Mouse (Mus musculus): ENCODE measurements at regions not wholly inside any gene's neighbourhood (a gene's known extent, or its start where the extent isn't known, plus 50 kb on each side); places are given as distances from the start of the nearest gene placed in this dataset.

DNA sequence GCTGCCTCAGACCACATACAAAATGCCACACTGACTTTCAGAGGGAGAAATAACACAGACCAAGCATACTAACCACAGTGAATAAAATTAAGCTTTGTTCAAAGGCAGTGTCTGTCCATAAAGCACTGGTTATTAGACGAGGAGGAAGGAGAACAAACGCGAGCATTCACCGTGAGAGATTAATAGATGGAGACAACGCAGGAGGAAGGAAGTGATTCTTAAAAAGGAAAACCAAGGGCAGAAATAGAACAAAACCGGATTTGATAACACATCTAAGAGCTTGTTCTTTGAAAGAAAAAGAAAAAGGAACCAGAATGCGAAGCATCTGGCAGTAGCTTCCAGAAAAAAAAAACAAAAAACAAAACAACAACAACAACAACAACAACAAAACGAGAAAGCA lies 86.3 kb upstream of the Irs2 start:
- DNase-seq (ENCODE audit: low read depth, low spot score): no peak

DNA sequence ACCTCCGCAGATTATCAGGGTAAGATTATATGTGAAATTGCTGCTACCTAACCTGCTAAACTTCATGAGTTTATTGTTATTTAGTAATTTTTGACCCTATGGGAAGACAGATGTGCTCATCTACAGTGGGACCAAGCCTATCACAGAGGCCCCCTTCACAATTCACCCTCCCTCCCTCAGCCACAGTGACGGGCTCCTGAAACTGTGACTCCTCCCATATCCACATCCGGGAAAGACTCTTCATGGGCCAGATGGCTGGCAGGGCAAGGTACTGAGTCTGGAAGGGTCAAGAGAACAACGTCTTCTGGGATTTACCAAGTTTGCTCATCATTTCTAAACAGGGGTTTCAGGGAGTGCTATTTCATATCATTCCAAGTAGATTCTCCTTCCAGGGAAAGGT lies 84.1 kb upstream of the Irs2 start:
- no peak for DNase-seq (ENCODE audit: low read depth, low spot score)

DNA sequence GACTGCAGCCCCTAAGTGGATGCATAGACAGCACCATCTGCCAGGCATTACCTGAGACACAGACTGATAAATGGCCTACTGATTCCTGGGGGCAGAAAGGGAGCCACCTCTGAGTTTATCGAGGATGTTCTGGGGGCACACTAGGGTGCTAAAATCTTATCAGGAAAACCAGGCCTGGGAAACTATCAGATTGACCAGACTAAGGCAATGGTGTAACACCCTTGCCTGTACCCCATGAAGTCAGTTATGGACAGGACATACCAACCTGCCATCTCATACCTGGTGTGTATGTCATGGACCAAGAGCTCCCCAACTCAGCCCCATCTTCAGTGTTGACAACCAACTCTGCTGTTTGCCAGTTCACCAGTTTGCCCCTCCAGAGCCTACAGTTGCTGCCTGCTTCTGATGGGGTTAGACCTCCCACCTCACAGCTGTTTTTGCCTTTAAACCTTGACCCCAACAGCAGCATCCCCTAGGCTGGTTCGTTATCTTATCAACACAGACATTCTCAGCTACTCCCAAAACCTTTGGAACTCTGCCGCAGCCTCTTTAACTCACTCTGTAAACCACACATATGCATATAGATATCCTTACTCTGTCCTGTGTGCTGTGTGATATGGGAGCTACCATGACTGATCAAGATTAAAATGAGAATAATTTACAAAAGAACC lies 83.6 kb upstream of the Irs2 start:
- DNase-seq (ENCODE audit: low read depth, low spot score): no peak

DNA sequence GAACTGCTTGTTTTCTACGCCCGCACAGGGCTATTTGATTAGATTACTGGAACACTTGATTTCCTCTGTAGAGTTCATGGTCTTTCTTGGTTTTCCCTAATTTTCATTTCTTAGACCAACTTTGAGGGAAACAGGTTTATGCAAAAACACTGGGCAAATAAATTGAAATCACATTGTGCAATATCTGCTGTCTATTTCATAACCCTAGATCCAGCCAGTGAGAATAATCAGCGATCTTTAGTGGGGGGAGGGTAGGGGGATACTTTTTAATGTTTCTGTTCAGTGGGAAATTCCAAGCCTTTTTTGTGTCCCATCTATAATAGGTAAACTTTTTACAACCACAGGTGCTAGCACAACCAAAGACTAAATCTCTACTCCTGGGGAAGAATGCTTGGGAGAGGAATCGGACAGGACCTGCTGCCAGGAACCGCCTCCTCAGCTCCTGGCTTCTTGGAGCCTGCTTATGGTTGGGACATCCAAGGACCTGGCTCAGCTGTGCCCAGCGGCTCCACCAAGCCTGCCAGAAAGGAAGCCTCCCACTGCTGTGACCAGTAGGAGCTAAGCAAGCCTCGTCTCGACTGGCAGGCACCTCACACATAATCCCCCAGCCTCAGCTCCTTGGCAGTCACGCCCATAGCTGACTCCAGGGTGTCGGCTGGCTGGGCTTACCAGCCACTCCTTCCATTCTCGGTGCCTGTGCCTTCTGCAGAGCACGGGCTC lies 80.8 kb upstream of the Irs2 start:
- DNase-seq (ENCODE audit: low read depth, low spot score): no peak

DNA sequence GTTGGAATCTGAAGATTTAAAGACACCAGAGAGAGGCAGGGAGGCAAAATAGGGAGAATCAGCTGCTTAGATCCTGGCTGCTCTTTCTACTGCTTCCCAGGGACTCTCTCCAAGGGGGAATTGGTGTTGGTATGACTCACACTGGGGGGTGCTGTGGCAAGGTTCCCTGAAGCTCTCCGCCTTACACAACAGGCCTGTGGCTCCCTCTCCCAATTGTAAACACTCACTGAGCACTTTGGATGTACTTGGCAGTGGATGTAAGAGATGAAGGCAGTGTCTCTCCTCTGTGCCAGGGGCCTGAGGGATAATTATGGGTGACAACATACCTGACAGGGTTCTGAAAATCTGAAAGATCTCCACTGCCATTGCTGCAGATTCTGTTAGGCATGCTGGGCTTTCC lies 77.0 kb upstream of the Irs2 start:
- no peak for DNase-seq (ENCODE audit: low read depth, low spot score)

DNA sequence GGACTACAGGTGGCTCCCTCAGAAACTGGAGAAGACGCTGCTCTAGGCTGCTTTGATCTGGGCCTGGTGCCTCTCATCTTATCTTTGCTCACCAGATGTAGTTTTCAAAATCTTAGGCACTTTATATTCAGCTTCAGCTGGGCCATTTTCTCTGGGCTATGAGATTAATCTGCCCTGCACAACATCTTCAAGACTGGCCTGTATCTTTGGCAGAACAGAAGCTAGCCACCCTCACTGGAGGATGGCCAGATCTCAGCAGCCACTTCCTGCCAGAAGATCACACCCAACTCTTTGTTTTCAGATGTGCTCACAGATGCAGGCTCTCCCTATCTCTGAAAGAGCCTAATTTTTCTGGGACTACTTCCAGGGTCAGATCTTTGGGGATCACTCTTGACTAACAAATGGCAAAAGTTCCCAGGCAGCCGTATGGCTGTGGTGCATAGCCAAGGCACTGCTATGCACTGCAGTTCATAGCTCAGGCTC lies 75.8 kb upstream of the Irs2 start:
- DNase-seq (ENCODE audit: low read depth, low spot score): no peak

DNA sequence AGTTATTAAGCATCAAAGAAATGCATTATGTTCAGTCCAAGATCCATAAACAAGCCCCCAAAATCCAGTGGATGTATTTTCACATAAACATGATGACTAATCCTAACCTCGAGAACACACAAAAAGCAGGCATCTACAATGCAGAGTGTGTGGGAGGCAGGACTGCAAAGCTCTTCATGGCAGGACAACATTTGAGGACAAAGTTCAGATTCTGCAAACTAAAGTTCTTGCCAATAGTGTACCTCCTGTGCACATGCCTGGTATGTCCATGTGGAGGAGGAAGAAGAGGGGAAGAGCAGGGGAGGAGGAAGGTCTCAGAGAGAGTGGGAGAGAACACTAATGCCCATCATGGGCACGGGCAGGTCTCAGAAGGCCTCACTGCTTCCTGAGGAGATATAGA lies 72.6 kb upstream of the Irs2 start:
- no peak for DNase-seq (ENCODE audit: low read depth, low spot score)

DNA sequence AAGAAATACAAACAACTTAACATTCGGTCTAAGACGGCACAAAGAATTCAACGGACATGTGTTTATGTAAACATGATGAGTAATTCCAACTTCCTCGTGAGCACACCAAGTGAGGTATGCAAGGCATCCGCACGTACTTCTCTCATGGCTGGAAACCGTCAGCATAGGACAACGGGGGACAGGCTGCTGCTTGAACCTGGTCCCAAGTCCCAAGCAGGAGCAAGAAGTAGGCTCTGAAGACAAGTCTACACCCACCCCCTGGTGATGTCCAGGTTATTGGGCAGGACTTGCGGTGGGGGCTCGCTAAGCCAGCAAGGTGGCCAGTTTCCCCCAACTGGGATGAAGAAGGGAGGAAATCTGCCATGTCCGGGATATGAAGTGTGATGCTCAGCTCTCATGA lies 71.5 kb upstream of the Irs2 start:
- no peak for DNase-seq (ENCODE audit: low read depth, low spot score)

DNA sequence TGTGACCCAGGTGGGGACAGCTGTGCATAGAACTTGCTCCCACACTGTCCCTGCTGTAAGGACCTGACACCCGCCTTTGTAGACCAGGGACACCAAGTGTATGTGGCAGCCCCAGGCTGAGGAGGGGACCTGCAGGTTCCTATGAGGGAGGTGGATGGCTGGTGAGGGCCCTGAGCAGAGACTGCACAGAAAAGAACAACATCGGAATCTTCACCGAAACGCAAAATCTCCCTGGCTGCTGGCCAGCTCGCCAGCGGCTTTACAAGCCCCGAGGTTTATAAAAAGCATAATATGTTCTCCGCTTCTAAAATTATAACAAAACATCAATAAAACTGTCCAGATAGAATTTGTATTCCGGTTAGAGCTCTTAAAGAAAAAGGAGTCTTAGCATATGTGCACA lies 68.9 kb upstream of the Irs2 start:
- no peak for DNase-seq (ENCODE audit: low read depth, low spot score)

DNA sequence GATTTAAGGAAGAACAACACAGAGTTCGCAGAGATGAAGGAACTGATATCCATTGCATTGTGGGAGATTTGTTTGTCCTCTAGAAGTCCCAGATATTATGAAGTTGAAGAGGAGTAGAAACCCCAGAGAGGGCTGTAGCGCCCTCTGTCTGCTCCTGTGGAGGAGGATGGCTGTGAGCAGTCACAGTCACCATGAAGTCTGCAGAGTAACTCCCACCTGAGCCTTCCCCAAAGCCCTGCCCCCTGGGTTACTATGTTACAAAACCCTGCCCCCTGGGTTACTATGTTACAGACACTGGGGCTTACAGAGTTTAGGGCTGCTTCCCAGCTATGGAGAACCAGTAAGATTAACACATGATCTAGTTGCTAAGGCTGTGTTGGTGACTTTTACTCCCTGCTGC lies 62.9 kb upstream of the Irs2 start:
- DNase-seq (ENCODE audit: low read depth, low spot score): no peak

DNA sequence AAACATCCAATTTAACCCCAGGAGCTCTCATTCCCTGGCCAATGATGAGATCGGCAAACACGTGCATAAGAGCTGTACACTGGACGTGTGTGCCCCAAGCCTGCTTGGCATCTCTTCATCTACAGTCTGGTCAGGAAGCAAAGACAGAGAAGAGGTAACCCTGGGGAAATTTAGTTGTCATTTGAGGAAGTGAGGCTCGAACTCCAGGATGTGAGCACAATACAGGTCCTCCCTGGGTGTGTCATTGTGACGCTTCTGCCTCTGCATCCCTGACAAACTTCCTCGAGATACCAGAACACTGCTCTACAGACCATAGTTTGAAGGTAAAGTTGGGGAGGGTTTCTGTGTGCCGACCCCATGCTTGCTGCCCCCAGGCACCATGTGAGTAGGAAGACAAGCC lies 59.2 kb upstream of the Irs2 start:
- DNase-seq (ENCODE audit: low read depth, low spot score): no peak

DNA sequence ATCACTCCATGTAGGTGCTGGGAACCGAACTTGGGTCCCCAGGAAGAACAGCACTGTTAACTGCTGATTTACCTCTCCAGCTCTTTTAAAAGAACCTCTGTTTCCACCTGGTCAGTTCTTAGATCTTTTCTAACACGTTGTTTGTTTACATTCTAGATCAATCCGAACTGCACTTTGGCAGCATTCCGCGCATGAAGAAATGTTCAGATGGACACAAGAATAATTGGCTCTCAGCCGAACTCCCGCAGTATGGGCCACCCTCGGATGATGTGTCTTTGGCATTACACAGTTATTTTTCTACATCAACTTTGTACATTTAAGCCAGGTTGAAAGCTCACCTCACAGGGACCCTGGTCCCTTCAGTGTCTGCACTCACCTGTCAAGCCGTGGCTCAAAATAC lies 57.7 kb upstream of the Irs2 start:
- no peak for DNase-seq (ENCODE audit: low read depth, low spot score)

DNA sequence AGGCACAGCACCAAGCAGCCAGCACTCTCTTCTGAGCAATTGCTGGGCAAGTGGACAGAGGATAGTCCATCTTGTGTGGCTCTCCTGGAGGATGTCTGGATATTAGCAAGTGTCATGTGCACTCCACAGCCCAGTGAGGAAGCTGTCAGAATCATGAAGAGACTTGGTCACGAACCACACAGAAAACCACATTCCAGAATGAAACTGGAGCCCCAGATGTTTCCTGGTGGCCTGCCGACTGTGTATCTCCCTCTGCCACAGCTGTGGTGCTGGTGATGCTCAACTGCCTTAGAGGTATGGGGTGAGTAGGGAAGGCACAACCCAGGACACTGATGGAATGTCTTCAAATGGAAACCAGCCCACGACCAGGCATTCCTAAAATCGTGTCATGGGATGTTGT lies 57.0 kb upstream of the Irs2 start:
- no peak for DNase-seq (ENCODE audit: low read depth, low spot score)

DNA sequence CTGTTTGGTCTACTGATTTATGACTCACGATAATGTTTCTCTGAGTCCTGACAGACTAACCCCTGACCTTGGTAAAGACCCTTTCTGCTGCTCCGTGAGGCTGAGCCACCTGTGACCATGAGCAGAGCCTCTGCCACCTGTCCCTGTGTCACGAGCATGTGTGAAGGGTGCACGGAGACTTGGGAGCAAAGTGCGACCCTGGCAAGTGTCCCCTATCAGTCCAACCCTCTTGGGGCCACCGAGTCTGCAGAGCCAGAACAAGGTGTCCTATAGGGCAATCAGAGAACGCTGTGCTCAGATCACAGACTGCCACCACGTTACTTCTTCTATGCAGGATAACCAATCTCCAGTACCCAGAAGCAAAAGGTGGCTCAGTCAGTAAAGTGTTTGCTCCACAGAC lies 54.8 kb upstream of the Irs2 start:
- DNase-seq (ENCODE audit: low read depth, low spot score): no peak

DNA sequence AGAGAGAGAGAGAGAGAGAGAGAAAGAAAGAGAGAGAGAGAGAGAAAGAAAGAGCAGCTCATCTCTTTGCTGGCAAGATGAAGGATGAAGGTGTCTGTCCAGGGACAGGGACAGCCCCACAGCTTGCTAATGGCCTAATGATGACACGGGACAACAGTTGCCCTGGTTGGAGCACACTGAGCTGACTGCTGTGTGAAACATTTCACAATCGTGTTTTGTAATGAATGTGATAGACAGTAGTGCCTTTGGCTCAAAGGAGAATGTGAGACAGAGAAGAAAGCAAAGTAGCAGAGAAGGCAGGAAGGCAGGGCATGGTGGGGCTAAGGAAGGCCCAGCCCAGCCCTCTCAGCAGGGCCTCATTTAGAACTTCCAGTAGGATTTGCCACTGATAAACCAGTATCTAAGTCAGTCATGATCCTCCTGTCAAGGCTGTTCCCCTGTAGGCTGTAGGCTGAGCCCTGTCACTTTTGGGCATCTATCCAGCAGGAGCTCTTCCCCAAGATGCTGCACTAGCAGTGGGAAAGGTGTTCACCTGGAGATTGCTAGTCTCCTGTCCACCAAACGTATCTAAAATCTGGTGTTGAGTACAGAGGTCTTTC lies 54.2 kb upstream of the Irs2 start:
- DNase-seq (ENCODE audit: low read depth, low spot score): no peak

DNA sequence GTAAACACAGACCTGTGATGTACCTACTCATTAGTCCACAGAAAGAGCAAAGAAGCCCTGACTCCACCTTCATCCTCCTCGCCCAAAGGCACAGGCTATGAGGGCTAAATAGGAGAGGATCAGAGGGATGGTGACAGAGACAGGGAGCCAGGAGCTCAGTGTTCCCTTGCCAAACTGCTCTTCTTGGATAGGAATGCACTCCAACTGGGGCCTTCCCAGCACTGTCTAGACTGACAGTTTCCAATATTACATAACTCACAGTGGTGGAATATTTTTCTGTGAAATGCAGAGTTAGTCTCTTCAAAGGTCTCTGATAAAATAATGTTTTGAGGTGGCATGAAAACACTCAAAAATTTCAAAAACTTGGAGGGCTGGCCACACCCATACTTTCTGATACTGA lies 53.5 kb upstream of the Irs2 start:
- no peak for DNase-seq (ENCODE audit: low read depth, low spot score)

DNA sequence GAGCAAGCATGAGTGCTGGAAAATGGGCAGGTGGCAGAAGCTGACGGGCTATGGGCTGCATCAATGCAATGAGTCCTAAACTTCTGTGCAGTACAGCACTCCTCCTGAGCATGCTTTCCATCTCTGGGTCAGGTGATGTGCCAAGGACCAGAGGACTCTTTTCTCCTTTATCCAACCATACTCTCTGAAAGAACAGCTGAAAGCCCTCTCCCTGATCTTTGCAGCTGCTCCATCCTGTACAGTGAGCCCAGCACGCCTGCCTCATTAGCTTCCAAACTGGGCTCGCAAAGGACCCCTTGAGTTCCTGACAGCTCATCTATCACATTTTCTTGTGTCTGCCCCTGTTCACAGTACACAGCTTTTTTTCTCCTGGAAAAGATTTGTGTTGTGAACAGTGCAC lies 52.3 kb upstream of the Irs2 start:
- DNase-seq (ENCODE audit: low read depth, low spot score): no peak

DNA sequence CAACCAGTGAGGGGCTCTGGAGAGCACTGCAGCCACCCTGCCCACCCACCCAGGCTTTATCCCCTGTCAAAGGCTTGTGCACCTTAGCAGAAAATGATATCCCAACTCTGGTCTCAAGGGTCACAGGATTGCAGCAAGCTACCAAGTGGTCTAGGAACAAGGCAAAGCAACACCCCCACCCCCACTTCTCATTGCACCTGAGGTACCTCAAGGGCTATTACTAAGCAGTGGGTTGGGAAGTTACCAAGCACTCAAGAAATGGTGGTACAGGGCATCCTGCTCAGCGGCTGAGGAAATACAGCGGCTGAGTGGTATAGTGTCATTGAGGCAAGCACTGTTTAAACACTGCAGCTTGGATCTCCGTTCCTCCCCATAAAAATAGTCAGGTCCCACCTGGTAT lies 50.1 kb upstream of the Irs2 start:
- no peak for DNase-seq (ENCODE audit: low read depth, low spot score)

Measured in embryo, embryonic 11.5 days (tissue).